Mouse (Mus musculus) heart, embryonic 16.5 days (tissue): ENCODE results near the gene Ceacam18. TPM values are rescaled to one million over a fixed set of nuclear protein-coding genes. Genes with fewer than 3 reads are reported as not detected.

Source experiments
- ATAC-seq: fragments of 200-750 bp; cut with Nextera tagmentation; replicated peaks from 2 replicates; pipeline ENCODE4 v1.8.0; 2017; ENCODE audit warnings: moderate number of reproducible peaks; ENCODE audit not compliant: insufficient read depth, low FRiP score; ENCODE audit errors: extremely low read depth
- H3K27ac ChIP-seq: fragments of 300-500 bp; sonication (generic); 2 replicates; pipeline ENCODE4 v1.5.1; 2014; ENCODE audit warnings: mild to moderate bottlenecking, low read length, control low read depth, moderate library complexity
- H3K27me3 ChIP-seq: fragments of 300-500 bp; sonication (generic); 2 replicates; pipeline ENCODE4 v1.6.1; 2014; ENCODE audit warnings: low read length, mixed read lengths; ENCODE audit not compliant: control insufficient read depth, insufficient read depth
- H3K36me3 ChIP-seq: fragments of 300-500 bp; sonication (generic); 2 replicates; pipeline ENCODE4 v1.6.1; 2014; ENCODE audit not compliant: control insufficient read depth, insufficient read depth
- H3K4me1 ChIP-seq: fragments of 300-500 bp; sonication (generic); 2 replicates; pipeline ENCODE4 v1.6.1; 2014; ENCODE audit warnings: low read length, mixed read lengths; ENCODE audit not compliant: control insufficient read depth, insufficient read depth
- H3K4me2 ChIP-seq: fragments of 300-500 bp; sonication (generic); 2 replicates; pipeline ENCODE4 v1.6.1; 2014; ENCODE audit warnings: low read depth, mild to moderate bottlenecking, control low read depth, low read length
- H3K4me3 ChIP-seq: fragments of 300-500 bp; sonication (generic); 2 replicates; pipeline ENCODE4 v1.5.1; 2014; ENCODE audit warnings: mild to moderate bottlenecking, control low read depth, low read length
- H3K9ac ChIP-seq: fragments of 300-500 bp; sonication (generic); 2 replicates; pipeline ENCODE4 v1.6.1; 2014; ENCODE audit warnings: low read length, control low read depth
- H3K9me3 ChIP-seq: fragments of 300-500 bp; sonication (generic); replicated peaks from 2 replicates; pipeline ENCODE4 v1.6.1; 2016; ENCODE audit warnings: low read length; ENCODE audit not compliant: control insufficient read depth
- WGBS: fragments of 180-500 bp; shearing (Covaris S2); extraction: QIAGEN DNeasy Blood & Tissue Kit; methylation state at CpG from one replicate; pipeline ENCODE4 v1.1.7; 2014; 5-methylcytosine and 5-hydroxymethylcytosine counted together
- polyA plus RNA-seq: library from polyadenylated mRNA; unstranded; fragments of >200 nt; fragmentation: Nextera tagmentation; extraction: Ambion mirVana; gene quantifications from 2 replicates; pipeline ENCODE4 v1.2.1, GENCODE M21; 2015

Ceacam18 gene
- polyA plus RNA-seq, 1 experiment from 2014 or later: 0.09 TPM

DNA sequence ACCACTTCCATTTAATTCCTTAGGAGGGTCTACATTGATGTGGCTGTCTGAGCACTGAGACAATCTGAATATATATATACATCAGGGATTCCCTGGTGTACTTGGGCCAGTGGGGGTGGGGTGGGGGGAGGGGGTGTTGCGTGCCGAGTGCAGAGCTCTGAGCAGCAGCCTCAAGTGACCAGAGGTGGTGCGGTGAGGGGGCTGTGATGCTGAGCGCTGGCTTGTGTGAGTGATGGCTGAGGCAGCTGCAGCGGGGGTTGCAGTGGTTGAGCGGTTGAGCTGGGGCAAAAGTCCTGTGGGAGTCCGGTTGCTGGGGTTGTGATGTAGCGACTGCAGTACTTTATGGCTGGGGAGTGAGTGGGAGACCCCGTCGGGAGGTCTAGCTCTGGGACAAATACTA is 10.7 kb upstream of the Ceacam18 start:
- ATAC-seq: no peak
- no peak overlapping the region for H3K4me2 ChIP-seq
- no peaks in the 10 kb centered on the region for H3K4me1 ChIP-seq
- WGBS: 16% methylated on average over 10 of the region's 10 CpGs
- H3K27me3 ChIP-seq: no peaks in the 10 kb centered on the region
- no peak overlapping the region for H3K27ac ChIP-seq
- H3K4me3 ChIP-seq: no peak overlapping the region
- H3K36me3 ChIP-seq: no peaks in the 10 kb centered on the region
- H3K9ac ChIP-seq: no peak overlapping the region
- no peaks in the 10 kb centered on the region for H3K9me3 ChIP-seq

DNA sequence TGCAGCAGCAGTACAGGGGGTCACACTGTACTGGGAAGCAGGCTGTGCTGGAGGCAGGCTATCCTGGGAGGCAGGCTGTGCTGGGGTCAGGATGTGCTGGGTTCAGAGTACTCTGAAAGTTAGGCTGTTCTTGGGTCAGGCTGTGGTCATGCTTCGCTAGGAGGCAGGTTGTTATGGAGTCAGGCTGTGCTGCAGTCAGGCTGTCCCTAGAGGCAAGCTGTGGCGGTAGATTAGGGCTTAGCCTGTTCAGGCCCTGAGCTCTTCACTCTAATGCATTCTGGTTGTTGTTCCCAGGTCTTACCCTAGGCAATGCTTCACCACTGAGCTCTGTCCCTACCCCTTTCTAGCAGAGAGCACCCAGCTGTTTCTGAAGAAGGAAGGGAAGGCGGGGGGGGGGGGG is 9.4 kb upstream of the Ceacam18 start:
- no peak overlapping the region for H3K4me2 ChIP-seq
- no peak for ATAC-seq
- no peak overlapping the region for H3K27ac ChIP-seq
- H3K36me3 ChIP-seq: no peaks in the 10 kb centered on the region
- H3K9ac ChIP-seq: no peak overlapping the region
- H3K4me1 ChIP-seq: no peaks in the 10 kb centered on the region
- no peaks in the 10 kb centered on the region for H3K9me3 ChIP-seq
- 45% methylated on average over 2 of the region's 3 CpGs for WGBS
- no peak overlapping the region for H3K4me3 ChIP-seq
- no peaks in the 10 kb centered on the region for H3K27me3 ChIP-seq

DNA sequence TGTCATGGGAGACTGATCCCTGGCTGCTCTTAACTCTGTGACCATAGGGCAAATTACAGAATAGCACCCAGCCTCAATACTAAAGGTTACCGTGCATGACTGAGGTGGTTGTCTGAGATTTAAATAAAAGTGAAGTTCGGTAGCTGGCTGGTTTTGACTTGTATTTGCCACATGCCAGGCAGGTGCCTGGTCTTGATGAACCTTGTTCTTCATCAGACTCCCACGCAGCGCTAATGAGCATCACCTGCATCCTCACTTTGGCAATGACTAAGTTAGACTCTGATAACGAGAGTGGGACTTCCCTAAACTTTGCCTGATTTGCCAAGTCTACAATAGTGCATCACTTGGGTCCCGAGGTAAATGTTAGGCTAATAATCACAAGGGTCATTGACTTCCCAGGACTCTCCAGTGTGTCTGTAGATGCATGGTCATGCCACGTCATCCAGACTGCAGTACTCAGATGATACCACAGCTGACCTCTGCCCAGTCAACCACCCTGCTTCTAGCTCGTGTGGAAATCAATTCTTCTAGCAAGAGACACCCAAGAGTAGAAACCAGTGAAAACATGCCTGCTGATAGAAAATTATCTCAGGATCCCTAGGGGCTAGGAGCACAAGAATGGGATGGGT is 8.6 kb upstream of the Ceacam18 start:
- 78% methylated on average over 8 of the region's 8 CpGs for WGBS

DNA sequence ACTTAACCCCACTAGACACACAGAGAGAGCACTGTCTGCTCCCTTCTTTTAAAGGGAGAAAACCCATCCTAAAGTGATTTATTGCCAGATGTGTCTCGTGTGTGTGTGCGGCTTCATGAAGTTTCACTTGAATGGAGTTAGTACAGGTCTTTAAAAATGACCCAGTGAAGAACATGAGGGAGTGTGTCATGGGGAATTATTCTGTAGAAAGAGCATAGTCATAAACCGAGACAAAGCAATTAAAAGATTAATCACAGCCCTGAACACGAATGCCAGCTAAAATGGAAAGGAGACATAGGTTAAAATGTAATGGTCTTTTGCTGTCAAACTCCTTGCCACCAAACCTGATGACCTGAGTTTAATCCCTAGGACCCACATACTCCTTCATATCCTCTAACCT is 567 bp upstream of the Ceacam18 start:
- WGBS: 67% methylated on average over 4 of the region's 4 CpGs
- Histone ChIP-seq H3K36me3 (no peaks in the 10 kb centered on the region), H3K4me2 (no peak overlapping the region), H3K4me1 (no peaks in the 10 kb centered on the region), H3K9ac (no peak overlapping the region), H3K9me3 (no peaks in the 10 kb centered on the region), H3K27ac (no peak overlapping the region), H3K4me3 (no peak overlapping the region), H3K27me3 (no peaks in the 10 kb centered on the region)
- no peak for ATAC-seq

More for the DNA sequence above, 8.6 kb upstream of the Ceacam18 start:
- Histone ChIP-seq H3K9ac (no peak overlapping the region), H3K4me2 (no peak overlapping the region), H3K27me3 (no peaks in the 10 kb centered on the region), H3K27ac (no peak overlapping the region), H3K4me3 (no peak overlapping the region), H3K36me3 (no peaks in the 10 kb centered on the region), H3K9me3 (no peaks in the 10 kb centered on the region), H3K4me1 (no peaks in the 10 kb centered on the region)
- ATAC-seq: no peak

DNA sequence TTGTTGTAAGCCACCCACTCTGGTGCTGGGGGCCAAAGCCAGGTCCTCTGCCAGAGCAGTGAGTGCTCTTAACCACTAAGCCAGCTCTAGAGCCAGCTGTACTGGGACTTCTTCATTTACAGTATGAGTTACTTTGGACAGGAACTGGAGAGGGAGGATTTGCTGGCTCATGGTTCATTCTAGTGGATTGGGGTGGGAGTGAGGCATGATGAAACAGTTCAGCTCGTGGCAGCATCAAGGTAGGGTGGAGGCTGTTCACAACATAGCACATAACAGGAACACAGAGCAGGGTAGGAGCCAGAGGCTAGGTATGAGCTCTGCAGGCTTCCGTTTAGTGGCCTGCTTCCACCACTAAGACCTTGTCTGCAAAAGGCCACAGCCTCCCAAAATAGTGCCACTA is 1.7 kb downstream of the Ceacam18 start:
- Histone ChIP-seq H3K27me3 (no peaks in the 10 kb centered on the region), H3K9me3 (no peaks in the 10 kb centered on the region), H3K4me1 (no peaks in the 10 kb centered on the region), H3K36me3 (no peaks in the 10 kb centered on the region), H3K4me3 (no peak overlapping the region), H3K4me2 (no peak overlapping the region), H3K27ac (no peak overlapping the region), H3K9ac (no peak overlapping the region)
- 52% methylated on average over 2 of the region's 2 CpGs for WGBS
- no peak for ATAC-seq

DNA sequence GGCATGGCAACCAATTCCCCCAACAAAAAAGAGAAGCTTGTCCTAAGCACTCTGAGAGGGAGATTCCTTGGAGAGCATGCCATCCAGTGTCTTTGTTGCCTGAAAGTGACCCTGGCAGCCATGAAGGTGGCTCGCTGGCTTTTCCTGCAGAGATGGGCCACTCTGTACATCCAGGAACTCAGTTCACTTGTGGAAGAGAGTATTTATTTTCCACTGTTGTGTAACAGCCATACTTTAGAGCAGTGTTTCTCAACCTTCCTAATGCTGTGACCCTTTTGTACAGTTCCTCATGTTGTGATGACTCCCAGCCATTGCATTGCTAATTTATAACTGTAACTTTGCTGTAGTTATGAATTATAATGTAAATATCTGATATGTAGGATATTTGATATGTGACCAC is 2.6 kb downstream of the Ceacam18 start:
- no peaks in the 10 kb centered on the region for H3K4me1 ChIP-seq
- H3K27ac ChIP-seq: no peak overlapping the region
- 88% methylated on average over 1 of the region's 1 CpGs for WGBS
- H3K4me3 ChIP-seq: no peak overlapping the region
- H3K9ac ChIP-seq: no peak overlapping the region
- H3K27me3 ChIP-seq: no peaks in the 10 kb centered on the region
- ATAC-seq: no peak
- no peaks in the 10 kb centered on the region for H3K9me3 ChIP-seq
- no peak overlapping the region for H3K4me2 ChIP-seq
- no peaks in the 10 kb centered on the region for H3K36me3 ChIP-seq

DNA sequence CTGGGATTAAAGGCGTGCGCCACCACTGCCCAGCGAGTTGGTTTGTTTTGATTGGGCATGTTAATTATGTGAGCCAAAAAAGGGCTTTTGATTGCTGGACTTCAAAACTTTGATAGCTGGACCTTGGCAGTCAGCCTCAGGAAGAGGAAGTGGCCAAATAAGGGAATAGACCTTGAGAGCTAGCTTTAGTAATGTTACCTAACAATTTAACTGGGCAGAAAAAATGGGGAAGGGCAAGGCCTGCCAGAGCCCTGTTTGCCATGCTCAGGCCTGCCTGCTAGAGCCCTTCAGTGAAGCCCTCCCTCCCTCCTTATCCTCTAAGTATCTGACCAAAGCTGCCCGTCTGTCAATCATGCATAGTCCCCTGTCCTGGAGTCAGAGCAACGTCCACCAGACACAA is 8.1 kb downstream of the Ceacam18 start:
- no peaks in the 10 kb centered on the region for H3K4me1 ChIP-seq
- H3K4me3 ChIP-seq: no peak overlapping the region
- H3K27me3 ChIP-seq: no peaks in the 10 kb centered on the region
- no peak overlapping the region for H3K4me2 ChIP-seq
- H3K9ac ChIP-seq: no peak overlapping the region
- no peaks in the 10 kb centered on the region for H3K36me3 ChIP-seq
- no peak for ATAC-seq
- H3K9me3 ChIP-seq: no peaks in the 10 kb centered on the region; the same call in 1 of the 2 replicates
- WGBS: 64% methylated on average over 5 of the region's 5 CpGs
- no peak overlapping the region for H3K27ac ChIP-seq

DNA sequence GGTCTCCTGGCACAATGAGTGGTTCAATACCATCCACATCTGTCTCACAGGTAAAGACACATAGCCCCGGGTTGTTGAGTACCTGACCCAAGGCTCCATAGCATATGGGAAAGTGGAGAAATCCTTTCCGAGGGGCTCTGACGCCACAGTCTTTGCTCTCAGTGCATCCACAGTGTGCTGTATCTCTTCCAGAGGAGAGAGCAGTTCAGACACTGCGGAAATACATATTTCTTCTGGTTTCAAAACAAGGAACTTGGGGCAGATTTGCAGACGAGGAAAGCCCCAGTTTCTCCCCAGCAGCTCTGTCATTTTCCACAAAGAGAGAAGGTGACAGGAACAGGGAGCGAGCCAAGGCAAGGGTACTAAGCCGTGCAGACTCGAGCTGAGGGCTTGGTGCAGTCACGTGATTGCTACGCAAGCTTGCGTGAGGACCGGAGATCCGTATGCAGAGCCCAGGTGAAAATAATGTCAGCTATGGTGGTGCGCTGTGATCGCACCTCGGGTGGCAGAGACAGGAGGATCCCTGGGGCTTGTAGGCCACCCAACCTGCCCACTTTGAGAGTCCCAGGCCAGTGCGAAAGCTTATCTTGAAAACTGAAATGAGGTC is 8.6 kb downstream of the Ceacam18 start:
- Histone ChIP-seq H3K9me3 (no peaks in the 10 kb centered on the region; the same call in 1 of the 2 replicates), H3K36me3 (no peaks in the 10 kb centered on the region), H3K4me2 (no peak overlapping the region), H3K27ac (no peak overlapping the region), H3K9ac (no peak overlapping the region), H3K27me3 (no peaks in the 10 kb centered on the region), H3K4me3 (no peak overlapping the region), H3K4me1 (no peaks in the 10 kb centered on the region)
- WGBS: 65% methylated on average over 17 of the region's 17 CpGs
- ATAC-seq: no peak

DNA sequence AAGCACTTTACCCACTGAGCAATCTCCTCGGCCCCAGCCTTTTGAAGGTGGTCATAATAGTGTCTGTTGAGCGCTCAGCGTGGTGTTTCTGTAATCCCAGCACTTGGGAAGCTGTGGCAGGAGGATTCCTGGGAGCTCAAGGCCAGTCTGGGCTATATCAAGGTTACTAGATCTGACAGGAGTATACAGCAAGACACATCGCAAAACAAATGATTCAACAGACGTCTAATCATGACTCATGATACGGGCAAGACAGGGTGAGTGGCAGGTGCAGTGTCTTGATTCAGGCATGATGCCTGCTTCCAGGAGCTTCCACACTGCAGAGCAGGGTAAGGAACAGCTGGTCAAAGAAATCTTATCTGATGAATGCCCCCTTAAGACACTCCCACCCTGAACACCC is 18.2 kb downstream of the Ceacam18 start:
- no peaks in the 10 kb centered on the region for H3K27me3 ChIP-seq
- H3K27ac ChIP-seq: no peak overlapping the region
- H3K4me3 ChIP-seq: no peak overlapping the region
- no peak overlapping the region for H3K9ac ChIP-seq
- WGBS: 72% methylated on average over 6 of the region's 6 CpGs
- H3K4me2 ChIP-seq: no peak overlapping the region
- ATAC-seq: no peak
- H3K36me3 ChIP-seq: no peaks in the 10 kb centered on the region
- H3K4me1 ChIP-seq: no peaks in the 10 kb centered on the region
- H3K9me3 ChIP-seq: peaks cover 5% of the 10 kb centered on the region
